Mouse (Mus musculus) forebrain, embryonic 15.5 days (tissue): ENCODE data around the gene Ggt6. TPM values are rescaled to one million over a fixed set of nuclear protein-coding genes. Genes with fewer than 3 reads are reported as not detected.
"Not testable (repeated sequence)": the region's sequence is repeated elsewhere in the genome, so short reads cannot be mapped to it uniquely, and the experiment has no call there.

Experiments
- ATAC-seq: fragments of 200-750 bp; cut with Nextera tagmentation; replicated peaks from 2 replicates; pipeline ENCODE4 v1.8.0; 2017; ENCODE audit warnings: mild to moderate bottlenecking, moderate TSS enrichment, moderate library complexity
- H3K27ac ChIP-seq: fragments of 300-500 bp; sonication (generic); replicated peaks from 2 replicates; pipeline ENCODE4 v1.5.1; 2015; ENCODE audit warnings: mild to moderate bottlenecking, inconsistent platforms
- H3K27me3 ChIP-seq: fragments of 300-500 bp; sonication (generic); 2 replicates; pipeline ENCODE4 v1.6.1; 2015; ENCODE audit warnings: inconsistent platforms
- H3K36me3 ChIP-seq: fragments of 300-500 bp; sonication (generic); 2 replicates; pipeline ENCODE4 v1.6.1; 2015; ENCODE audit warnings: mild to moderate bottlenecking, inconsistent platforms
- H3K4me1 ChIP-seq: fragments of 300-500 bp; sonication (generic); 2 replicates; pipeline ENCODE4 v1.6.1; 2015; ENCODE audit warnings: inconsistent platforms
- H3K4me2 ChIP-seq: fragments of 300-500 bp; sonication (generic); replicated peaks from 2 replicates; pipeline ENCODE4 v1.6.1; 2015; ENCODE audit warnings: mild to moderate bottlenecking, inconsistent platforms
- H3K4me3 ChIP-seq: fragments of 300-500 bp; sonication (generic); 2 replicates; pipeline ENCODE4 v1.5.1; 2015; ENCODE audit warnings: mild to moderate bottlenecking, inconsistent platforms
- H3K9ac ChIP-seq: fragments of 300-500 bp; sonication (generic); replicated peaks from 2 replicates; pipeline ENCODE4 v1.6.1; 2015; ENCODE audit warnings: mild to moderate bottlenecking, inconsistent platforms
- H3K9me3 ChIP-seq: fragments of 300-500 bp; sonication (generic); 2 replicates; pipeline ENCODE4 v1.6.1; 2016; ENCODE audit warnings: inconsistent platforms
- WGBS: fragments of 180-500 bp; shearing (Covaris S2); methylation state at CpG from one replicate; pipeline ENCODE4 v1.1.7; 2015; ENCODE audit warnings: mixed read lengths; 5-methylcytosine and 5-hydroxymethylcytosine counted together
- polyA plus RNA-seq: library from polyadenylated mRNA; unstranded; fragments of >200 nt; fragmentation: Nextera tagmentation; extraction: Ambion mirVana; gene quantifications from 2 replicates; pipeline ENCODE4 v1.2.1, GENCODE M21; 2015

Gene Ggt6
- polyA plus RNA-seq, 1 experiment from 2014 or later = not detected

- H3K36me3 ChIP-seq = no peaks in the 10 kb centered on the region
- no peaks in the 10 kb centered on the region for H3K9me3 ChIP-seq
- ATAC-seq = no peak
- H3K4me2 ChIP-seq = no peak overlapping the region
- H3K27me3 ChIP-seq = no peaks in the 10 kb centered on the region
- no peak overlapping the region for H3K4me3 ChIP-seq
- no peaks in the 10 kb centered on the region for H3K4me1 ChIP-seq
- no peak overlapping the region for H3K27ac ChIP-seq
- 2% methylated on average over 5 of the region's 5 CpGs for WGBS
- no peak overlapping the region for H3K9ac ChIP-seq
Observed at GRCm38 (mm10) chr11:72428694-72429093, 6.6 kb upstream of the Ggt6 start.

- H3K4me1 ChIP-seq = no peaks in the 10 kb centered on the region
- no peaks in the 10 kb centered on the region for H3K27me3 ChIP-seq
- 45% methylated on average over 7 of the region's 7 CpGs for WGBS
- ATAC-seq = peak; percentile 76
- H3K4me2 ChIP-seq = peak overlapping the region; percentile 30
- H3K36me3 ChIP-seq = no peaks in the 10 kb centered on the region
- 0 out of 2 replicates have a peak overlapping the region, but pooled peaks have one; percentile 38 for H3K27ac ChIP-seq
- 0 out of 2 replicates have a peak overlapping the region, but pooled peaks have one; percentile 13 for H3K4me3 ChIP-seq
- H3K9me3 ChIP-seq = no peaks in the 10 kb centered on the region
- no peak overlapping the region for H3K9ac ChIP-seq
Observed at GRCm38 (mm10) chr11:72429288-72429690, 6.0 kb upstream of the Ggt6 start.

- not testable (repeated sequence) for H3K27me3 ChIP-seq, H3K4me3 ChIP-seq, H3K36me3 ChIP-seq, H3K9me3 ChIP-seq, H3K27ac ChIP-seq, H3K9ac ChIP-seq, H3K4me2 ChIP-seq, H3K4me1 ChIP-seq, ATAC-seq
- WGBS = 64% methylated on average over 9 of the region's 9 CpGs
Observed at GRCm38 (mm10) chr11:72430311-72431068, 4.8 kb upstream of the Ggt6 start.

- Histone ChIP-seq H3K4me1 (0 out of 2 replicates have a peak, but pooled peaks cover 10% of the 10 kb centered on the region), H3K9me3 (no peaks in the 10 kb centered on the region), H3K27ac (no peak overlapping the region), H3K4me3 (no peak overlapping the region), H3K27me3 (no peaks in the 10 kb centered on the region), H3K36me3 (no peaks in the 10 kb centered on the region), H3K4me2 (no peak overlapping the region), H3K9ac (no peak overlapping the region)
- no peak for ATAC-seq
- 45% methylated on average over 2 of the region's 2 CpGs for WGBS
Observed at GRCm38 (mm10) chr11:72435694-72436045, 344 bp downstream of the Ggt6 start.

- 71% methylated on average over 5 of the region's 5 CpGs for WGBS
- Histone ChIP-seq H3K36me3 (no peaks in the 10 kb centered on the region), H3K27ac (no peak overlapping the region), H3K4me1 (0 out of 2 replicates have a peak, but pooled peaks cover 10% of the 10 kb centered on the region), H3K27me3 (no peaks in the 10 kb centered on the region), H3K9ac (no peak overlapping the region), H3K4me3 (no peak overlapping the region), H3K9me3 (no peaks in the 10 kb centered on the region), H3K4me2 (no peak overlapping the region)
- ATAC-seq = no peak
Observed at GRCm38 (mm10) chr11:72436271-72436670, 945 bp downstream of the Ggt6 start.

- H3K27ac ChIP-seq = no peak overlapping the region
- no peak overlapping the region for H3K4me3 ChIP-seq
- no peaks in the 10 kb centered on the region for H3K9me3 ChIP-seq
- no peak overlapping the region for H3K4me2 ChIP-seq
- no peak for ATAC-seq
- H3K27me3 ChIP-seq = no peaks in the 10 kb centered on the region
- peaks cover 13% of the 10 kb centered on the region for H3K4me1 ChIP-seq
- no peak overlapping the region for H3K9ac ChIP-seq
- H3K36me3 ChIP-seq = no peaks in the 10 kb centered on the region
- 67% methylated on average over 16 of the region's 16 CpGs for WGBS
Observed at GRCm38 (mm10) chr11:72436756-72437650, 1.7 kb downstream of the Ggt6 start.

- Histone ChIP-seq H3K4me1 (peaks cover 22% of the 10 kb centered on the region), H3K4me3 (no peak overlapping the region), H3K27ac (no peak overlapping the region), H3K9me3 (no peaks in the 10 kb centered on the region), H3K4me2 (no peak overlapping the region), H3K27me3 (no peaks in the 10 kb centered on the region), H3K9ac (no peak overlapping the region), H3K36me3 (peaks cover 11% of the 10 kb centered on the region)
- 69% methylated on average over 4 of the region's 4 CpGs for WGBS
- ATAC-seq = no peak
Observed at GRCm38 (mm10) chr11:72438411-72438810, 3.1 kb downstream of the Ggt6 start.

GRCm38 (mm10) chr11:72440597-72440964 is 5.3 kb downstream of the Ggt6 start:
- WGBS = 42% methylated on average over 6 of the region's 6 CpGs
- peak overlapping the region; percentile 72 for H3K4me3 ChIP-seq
- peak; percentile 34; the same call in 1 of the 2 replicates for ATAC-seq
- H3K9me3 ChIP-seq, H3K27me3 ChIP-seq: not testable (repeated sequence)
- H3K27ac ChIP-seq = peak overlapping the region; percentile 97
- H3K4me1 ChIP-seq = peaks cover 22% of the 10 kb centered on the region
- peaks cover 32% of the 10 kb centered on the region for H3K36me3 ChIP-seq
- H3K4me2 ChIP-seq = peak overlapping the region; percentile 84
- peak overlapping the region; percentile 79 for H3K9ac ChIP-seq

- Histone ChIP-seq H3K27ac (peak within 1 kb of the TSS; percentile 97), H3K9me3 (no peaks in the 10 kb centered on the region), H3K27me3 (no peaks in the 10 kb centered on the region), H3K9ac (peak within 1 kb of the TSS; percentile 79), H3K4me2 (peak within 1 kb of the TSS; percentile 84), H3K4me1 (peaks cover 18% of the 10 kb centered on the region), H3K4me3 (peak within 1 kb of the TSS; percentile 72), H3K36me3 (peaks cover 38% of the 10 kb centered on the region)
- WGBS = under 1% methylated on average over 46 of the region's 46 CpGs
- ATAC-seq = peak; percentile 95
Observed at GRCm38 (mm10) chr11:72440965-72441664, 5.8 kb downstream of the Ggt6 start, which contains the start of gene Mybbp1a. Mybbp1a (plus strand) TSS chr11:72441355.

GRCm38 (mm10) chr11:72446311-72447105 is 11.2 kb downstream of the Ggt6 start:
- no peak for ATAC-seq
- Histone ChIP-seq H3K4me1 (peaks cover 12% of the 10 kb centered on the region), H3K36me3 (peaks cover 92% of the 10 kb centered on the region), H3K4me3 (no peak overlapping the region), H3K27me3 (no peaks in the 10 kb centered on the region), H3K4me2 (no peak overlapping the region), H3K27ac (no peak overlapping the region), H3K9ac (no peak overlapping the region), H3K9me3 (no peaks in the 10 kb centered on the region)
- 90% methylated on average over 6 of the region's 6 CpGs for WGBS

GRCm38 (mm10) chr11:72447475-72447874 is 12.1 kb downstream of the Ggt6 start:
- peaks cover 4% of the 10 kb centered on the region for H3K4me1 ChIP-seq
- no peak for ATAC-seq

More at GRCm38 (mm10) chr11:72447475-72447874, 12.1 kb downstream of the Ggt6 start:
- Histone ChIP-seq H3K4me3 (no peak overlapping the region), H3K27me3 (no peaks in the 10 kb centered on the region), H3K9ac (no peak overlapping the region), H3K27ac (no peak overlapping the region), H3K36me3 (peaks cover 98% of the 10 kb centered on the region), H3K4me2 (no peak overlapping the region), H3K9me3 (no peaks in the 10 kb centered on the region)
- 88% methylated on average over 8 of the region's 8 CpGs for WGBS
